Mouse (Mus musculus) limb, embryonic 15.5 days (tissue): ENCODE data around the gene Aurka. TPM values are rescaled to one million over a fixed set of nuclear protein-coding genes. Genes with fewer than 3 reads are reported as not detected.

Source experiments
- ATAC-seq: fragments of 200-750 bp; cut with Nextera tagmentation; 2 replicates; pipeline ENCODE4 v1.8.0; 2017; ENCODE audit warnings: low read depth, moderate TSS enrichment; ENCODE audit not compliant: insufficient number of reproducible peaks, low FRiP score, low TSS enrichment
- H3K27ac ChIP-seq: fragments of 300-500 bp; sonication (generic); 2 replicates; pipeline ENCODE4 v1.5.1; 2015; ENCODE audit warnings: moderate library complexity, mild to moderate bottlenecking, inconsistent platforms
- H3K27me3 ChIP-seq: fragments of 300-500 bp; sonication (generic); 2 replicates; pipeline ENCODE4 v1.6.1; 2015; ENCODE audit warnings: inconsistent platforms
- H3K36me3 ChIP-seq: fragments of 300-500 bp; sonication (generic); 2 replicates; pipeline ENCODE4 v1.6.1; 2015; ENCODE audit warnings: inconsistent platforms
- H3K4me1 ChIP-seq: fragments of 300-500 bp; sonication (generic); 2 replicates; pipeline ENCODE4 v1.6.1; 2015; ENCODE audit warnings: inconsistent platforms
- H3K4me2 ChIP-seq: fragments of 300-500 bp; sonication (generic); 2 replicates; pipeline ENCODE4 v1.6.1; 2015; ENCODE audit warnings: mild to moderate bottlenecking, inconsistent platforms
- H3K4me3 ChIP-seq: fragments of 300-500 bp; sonication (generic); 2 replicates; pipeline ENCODE4 v1.5.1; 2015; ENCODE audit warnings: mild to moderate bottlenecking, inconsistent platforms
- H3K9ac ChIP-seq: fragments of 300-500 bp; sonication (generic); 2 replicates; pipeline ENCODE4 v1.6.1; 2015; ENCODE audit warnings: inconsistent platforms
- H3K9me3 ChIP-seq: fragments of 300-500 bp; sonication (generic); 2 replicates; pipeline ENCODE4 v1.6.1; 2016; ENCODE audit warnings: inconsistent platforms
- WGBS: fragments of 180-500 bp; shearing (Covaris S2); methylation state at CpG from one replicate; pipeline ENCODE4 v1.1.7; 2015; 5-methylcytosine and 5-hydroxymethylcytosine counted together
- polyA plus RNA-seq: library from polyadenylated mRNA; unstranded; fragments of >200 nt; fragmentation: Nextera tagmentation; extraction: Ambion mirVana; gene quantifications from 2 replicates; pipeline ENCODE4 v1.2.1, GENCODE M21; 2015

The Aurka gene
- 73.6 and 76.8 TPM in 2 replicates for polyA plus RNA-seq

- peak; percentile 98 for ATAC-seq
- H3K9me3 ChIP-seq = no peaks in the 10 kb centered on the region
- peak within 1 kb of the TSS; percentile 98 for H3K9ac ChIP-seq
- H3K4me1 ChIP-seq = peaks cover 21% of the 10 kb centered on the region
- peak within 1 kb of the TSS; percentile 85 for H3K27ac ChIP-seq
- peaks cover 48% of the 10 kb centered on the region for H3K36me3 ChIP-seq
- H3K27me3 ChIP-seq = no peaks in the 10 kb centered on the region
- H3K4me3 ChIP-seq = peak within 1 kb of the TSS; percentile 96
- H3K4me2 ChIP-seq = peak within 1 kb of the TSS; percentile 76
- under 1% methylated on average over 66 of the region's 66 CpGs for WGBS
Measured at GRCm38 (mm10) chr2:172370411-172371223, at the start of gene Aurka, which contains the start of gene Cstf1. Gene Aurka, minus strand, starts transcription at chr2:172370535. Gene Cstf1, plus strand, starts transcription at chr2:172370681.

DNA sequence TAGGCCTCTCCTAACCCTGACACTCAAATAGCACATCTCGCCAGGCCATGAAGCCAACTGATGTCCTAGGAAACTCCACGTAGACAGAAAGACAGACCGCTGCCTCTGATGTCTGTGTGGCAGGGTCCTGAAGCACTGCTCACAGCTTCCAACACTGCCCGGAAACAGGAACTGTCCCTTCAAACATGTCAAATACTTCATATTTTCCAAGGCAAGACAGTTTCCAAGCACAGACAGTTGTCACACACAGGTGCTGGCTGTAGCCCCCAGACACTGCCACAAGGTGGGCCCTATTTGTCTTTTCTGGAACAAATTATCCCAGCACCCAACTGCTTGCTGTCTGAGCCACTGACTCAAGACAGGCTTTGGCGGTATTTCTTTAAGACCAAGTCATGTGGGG, 47.9 kb upstream of the Aurka start:
- WGBS = 89% methylated on average over 5 of the region's 5 CpGs
- Histone ChIP-seq H3K9ac (no peak overlapping the region), H3K9me3 (no peaks in the 10 kb centered on the region), H3K27me3 (no peaks in the 10 kb centered on the region), H3K4me3 (no peak overlapping the region), H3K36me3 (no peaks in the 10 kb centered on the region), H3K27ac (no peak overlapping the region), H3K4me2 (no peak overlapping the region), H3K4me1 (0 out of 2 replicates have a peak, but pooled peaks cover 2% of the 10 kb centered on the region)
- no peak for ATAC-seq

DNA sequence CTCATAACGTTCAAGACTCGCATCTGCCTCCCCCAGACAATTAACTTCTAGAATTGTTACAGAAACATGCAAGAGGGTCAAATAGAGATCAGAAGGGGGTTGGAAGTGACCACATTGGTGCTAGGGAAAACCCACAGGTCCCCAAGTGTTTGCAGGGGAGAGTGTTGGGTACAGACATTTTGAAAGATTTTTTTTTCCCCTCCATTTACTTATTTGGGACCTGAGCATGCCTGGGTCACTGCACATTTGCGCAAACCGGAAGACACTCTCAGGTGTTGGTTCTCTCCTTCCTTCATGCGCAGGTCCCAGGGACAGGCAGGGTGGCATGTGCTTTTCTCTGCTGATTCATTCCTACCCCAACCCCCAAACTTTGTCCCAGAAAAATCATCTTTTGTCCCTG, 46.5 kb upstream of the Aurka start:
- Histone ChIP-seq H3K9me3 (no peaks in the 10 kb centered on the region), H3K27ac (no peak overlapping the region), H3K4me1 (0 out of 2 replicates have a peak, but pooled peaks cover 2% of the 10 kb centered on the region), H3K4me2 (no peak overlapping the region), H3K9ac (no peak overlapping the region), H3K36me3 (no peaks in the 10 kb centered on the region), H3K4me3 (no peak overlapping the region), H3K27me3 (no peaks in the 10 kb centered on the region)
- 81% methylated on average over 5 of the region's 5 CpGs for WGBS
- no peak for ATAC-seq

GRCm38 (mm10) chr2:172416218-172416617, 45.9 kb upstream of the Aurka start:
- H3K4me2 ChIP-seq = no peak overlapping the region
- H3K9ac ChIP-seq = no peak overlapping the region
- H3K27me3 ChIP-seq = no peaks in the 10 kb centered on the region
- no peaks in the 10 kb centered on the region for H3K36me3 ChIP-seq
- H3K4me1 ChIP-seq = 0 out of 2 replicates have a peak, but pooled peaks cover 2% of the 10 kb centered on the region
- no peak overlapping the region for H3K4me3 ChIP-seq
- no peak overlapping the region for H3K27ac ChIP-seq
- no peak for ATAC-seq
- H3K9me3 ChIP-seq = no peaks in the 10 kb centered on the region
- WGBS = 63% methylated on average over 12 of the region's 12 CpGs

DNA sequence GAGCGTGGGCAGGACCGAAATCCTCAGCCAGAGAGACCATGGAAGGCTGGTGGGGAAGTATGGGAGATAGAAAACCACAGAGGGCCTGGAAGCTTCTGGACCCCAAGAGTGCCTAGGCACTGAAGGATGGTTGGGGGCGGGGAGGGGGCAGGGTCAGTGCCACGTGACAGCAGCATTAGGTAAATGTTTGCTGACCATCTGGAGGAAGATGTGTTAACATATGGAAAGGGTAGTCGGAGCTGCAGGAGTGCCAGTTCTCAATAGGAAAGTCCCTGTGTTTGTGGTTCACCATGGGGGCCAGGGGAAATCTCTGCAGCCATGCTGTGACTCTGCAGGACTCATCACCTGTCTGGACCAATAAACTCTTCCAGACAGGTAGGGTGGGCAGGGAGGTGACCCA, 43.6 kb upstream of the Aurka start:
- Histone ChIP-seq H3K4me2 (no peak overlapping the region), H3K27ac (no peak overlapping the region), H3K9ac (no peak overlapping the region), H3K4me3 (no peak overlapping the region), H3K27me3 (no peaks in the 10 kb centered on the region), H3K4me1 (0 out of 2 replicates have a peak, but pooled peaks cover 2% of the 10 kb centered on the region), H3K36me3 (no peaks in the 10 kb centered on the region), H3K9me3 (no peaks in the 10 kb centered on the region)
- WGBS = 46% methylated on average over 5 of the region's 5 CpGs
- no peak for ATAC-seq

DNA sequence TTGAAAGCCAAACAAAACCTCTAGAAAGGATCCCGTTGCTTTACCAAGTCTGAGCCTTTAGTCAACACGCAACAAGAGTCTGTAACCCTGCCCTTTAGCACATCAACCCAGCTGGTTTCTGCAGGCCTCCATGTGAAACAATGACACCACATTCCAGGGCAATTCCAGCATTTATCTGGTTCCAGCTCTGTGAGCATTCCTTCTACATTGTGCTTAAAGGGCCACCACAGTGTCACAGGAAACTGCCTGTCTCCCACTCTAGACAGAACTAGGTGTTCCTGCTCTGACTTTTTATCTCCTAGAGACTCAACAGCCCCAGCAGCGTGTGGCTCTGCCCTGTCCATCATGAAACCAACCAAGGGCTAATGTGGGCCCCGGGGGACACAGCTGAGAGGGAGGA, 42.9 kb upstream of the Aurka start:
- H3K27me3 ChIP-seq = no peaks in the 10 kb centered on the region
- no peak overlapping the region for H3K4me3 ChIP-seq
- no peaks in the 10 kb centered on the region for H3K9me3 ChIP-seq
- no peaks in the 10 kb centered on the region for H3K36me3 ChIP-seq
- no peak for ATAC-seq
- H3K9ac ChIP-seq = no peak overlapping the region
- no peak overlapping the region for H3K4me2 ChIP-seq
- no peak overlapping the region for H3K27ac ChIP-seq
- WGBS = 40% methylated on average over 4 of the region's 4 CpGs
- 0 out of 2 replicates have a peak, but pooled peaks cover 2% of the 10 kb centered on the region for H3K4me1 ChIP-seq

- 8% methylated on average over 9 of the region's 9 CpGs for WGBS
- no peak overlapping the region for H3K4me2 ChIP-seq
- H3K27ac ChIP-seq = no peak overlapping the region
- no peak; the same call in 1 of the 2 replicates for ATAC-seq
- no peak overlapping the region for H3K9ac ChIP-seq
- H3K36me3 ChIP-seq = no peaks in the 10 kb centered on the region
- H3K4me3 ChIP-seq = no peak overlapping the region
- H3K27me3 ChIP-seq = no peaks in the 10 kb centered on the region
- H3K9me3 ChIP-seq = no peaks in the 10 kb centered on the region
- H3K4me1 ChIP-seq = 0 out of 2 replicates have a peak, but pooled peaks cover 2% of the 10 kb centered on the region
Measured at GRCm38 (mm10) chr2:172412454-172412853, 42.1 kb upstream of the Aurka start.

DNA sequence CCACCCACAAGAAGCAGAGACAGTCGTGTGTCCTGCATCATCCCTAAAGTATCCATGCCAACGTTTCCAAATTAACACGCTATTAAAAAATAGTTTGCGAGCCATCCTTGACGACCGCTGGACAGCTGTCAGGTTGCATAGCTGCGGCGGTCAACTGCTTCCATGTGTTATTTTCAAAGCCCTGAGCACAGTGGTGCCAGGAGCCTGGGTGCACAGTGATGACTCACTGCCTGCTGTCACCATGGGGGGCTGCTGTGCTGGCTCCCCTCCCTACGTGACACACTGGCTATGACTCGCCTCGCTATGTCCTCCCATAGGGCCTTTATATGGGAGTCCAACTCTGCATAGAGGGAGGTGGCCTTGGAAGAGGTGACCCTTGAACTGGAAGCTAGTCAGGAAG, 40.8 kb upstream of the Aurka start:
- no peaks in the 10 kb centered on the region for H3K9me3 ChIP-seq
- 58% methylated on average over 11 of the region's 11 CpGs for WGBS
- no peak overlapping the region for H3K4me3 ChIP-seq
- H3K27ac ChIP-seq = no peak overlapping the region
- H3K4me1 ChIP-seq = 0 out of 2 replicates have a peak, but pooled peaks cover 2% of the 10 kb centered on the region
- no peaks in the 10 kb centered on the region for H3K27me3 ChIP-seq
- no peak overlapping the region for H3K4me2 ChIP-seq
- H3K36me3 ChIP-seq = no peaks in the 10 kb centered on the region
- no peak overlapping the region for H3K9ac ChIP-seq
- ATAC-seq = peak; percentile 31; the same call in 1 of the 2 replicates

GRCm38 (mm10) chr2:172410686-172411085, 40.4 kb upstream of the Aurka start:
- WGBS = 60% methylated on average over 2 of the region's 2 CpGs
- H3K4me1 ChIP-seq = 0 out of 2 replicates have a peak, but pooled peaks cover 2% of the 10 kb centered on the region
- no peaks in the 10 kb centered on the region for H3K9me3 ChIP-seq
- no peak for ATAC-seq
- H3K36me3 ChIP-seq = no peaks in the 10 kb centered on the region
- H3K27ac ChIP-seq = no peak overlapping the region
- no peak overlapping the region for H3K9ac ChIP-seq
- no peak overlapping the region for H3K4me3 ChIP-seq
- H3K4me2 ChIP-seq = no peak overlapping the region
- H3K27me3 ChIP-seq = no peaks in the 10 kb centered on the region

DNA sequence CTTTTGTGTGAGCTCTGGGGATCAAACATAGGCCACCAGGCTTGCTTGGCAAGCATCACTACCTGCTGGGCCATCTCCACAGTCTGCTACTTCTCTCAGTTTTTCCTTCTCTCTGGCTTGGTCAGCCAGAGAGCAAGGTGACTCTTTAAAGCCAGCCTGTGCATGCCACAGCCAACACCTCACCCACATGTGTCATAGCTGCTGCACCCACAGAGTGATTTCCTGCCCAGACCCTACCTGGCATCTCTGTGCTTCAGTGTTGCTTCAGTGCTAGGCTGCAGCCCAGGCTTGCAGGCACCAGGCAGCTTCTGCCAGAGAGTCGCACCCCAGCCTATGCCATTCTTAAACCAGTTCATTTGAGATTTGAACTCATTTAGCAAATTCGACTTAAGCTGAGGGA, 37.2 kb upstream of the Aurka start:
- H3K4me2 ChIP-seq = no peak overlapping the region
- ATAC-seq = no peak
- no peaks in the 10 kb centered on the region for H3K9me3 ChIP-seq
- no peak overlapping the region for H3K4me3 ChIP-seq
- no peaks in the 10 kb centered on the region for H3K27me3 ChIP-seq
- H3K36me3 ChIP-seq = no peaks in the 10 kb centered on the region
- H3K9ac ChIP-seq = no peak overlapping the region
- WGBS = 79% methylated on average over 2 of the region's 2 CpGs
- H3K4me1 ChIP-seq = no peaks in the 10 kb centered on the region
- no peak overlapping the region for H3K27ac ChIP-seq

DNA sequence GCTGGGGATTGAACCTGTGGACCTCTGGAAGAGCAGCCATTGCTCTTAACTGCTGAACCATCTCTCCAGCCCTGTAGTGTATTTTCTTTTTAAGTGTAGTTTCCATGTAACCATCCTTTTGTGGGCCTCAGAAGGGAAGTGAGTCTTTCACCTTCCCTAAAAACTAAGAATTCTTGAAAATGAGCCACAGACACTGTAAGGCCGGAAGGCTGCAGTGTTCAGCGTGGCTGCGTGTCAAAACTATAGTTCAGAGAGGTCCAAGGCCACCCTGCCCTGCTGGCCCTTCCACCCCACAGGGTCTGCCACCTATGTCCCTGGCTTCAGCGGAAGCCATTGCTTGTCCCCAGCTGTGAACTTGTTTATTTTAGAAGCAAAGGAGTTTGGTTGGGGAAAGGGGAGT, 35.8 kb upstream of the Aurka start:
- no peaks in the 10 kb centered on the region for H3K9me3 ChIP-seq
- ATAC-seq = no peak
- H3K27ac ChIP-seq = no peak overlapping the region
- H3K4me1 ChIP-seq = no peaks in the 10 kb centered on the region
- H3K27me3 ChIP-seq = no peaks in the 10 kb centered on the region
- H3K4me3 ChIP-seq = no peak overlapping the region
- no peaks in the 10 kb centered on the region for H3K36me3 ChIP-seq
- H3K9ac ChIP-seq = no peak overlapping the region
- WGBS = 74% methylated on average over 4 of the region's 4 CpGs
- no peak overlapping the region for H3K4me2 ChIP-seq

- no peak for ATAC-seq
- Histone ChIP-seq H3K27ac (no peak overlapping the region), H3K9me3 (no peaks in the 10 kb centered on the region), H3K4me1 (no peaks in the 10 kb centered on the region), H3K4me2 (no peak overlapping the region), H3K36me3 (no peaks in the 10 kb centered on the region), H3K4me3 (no peak overlapping the region), H3K27me3 (no peaks in the 10 kb centered on the region), H3K9ac (no peak overlapping the region)
- WGBS = 63% methylated on average over 3 of the region's 3 CpGs
Measured at GRCm38 (mm10) chr2:172405011-172405410, 34.7 kb upstream of the Aurka start.
